Mouse (Mus musculus) ES-E14 (cell line): Measurements from ENCODE around the gene Pou2f1.

Experiments
- CHD2 ChIP-seq: IDR thresholded peaks from 2 replicates; pipeline ENCODE4 v1.6.1; 2014; ENCODE audit warnings: mild to moderate bottlenecking, low read depth, low read length, inconsistent platforms
- HCFC1 ChIP-seq: IDR thresholded peaks from 2 replicates; pipeline ENCODE4 v1.6.1; 2012; ENCODE audit warnings: low read length, inconsistent platforms, borderline replicate concordance; ENCODE audit not compliant: insufficient read depth
- MAFK ChIP-seq: IDR thresholded peaks from 2 replicates; pipeline ENCODE4 v1.6.1; 2014; ENCODE audit warnings: mild to moderate bottlenecking, low read depth, low read length, inconsistent platforms; ENCODE audit not compliant: insufficient read depth
- ZNF384 ChIP-seq: IDR thresholded peaks from 2 replicates; pipeline ENCODE4 v1.6.1; 2012; ENCODE audit warnings: low read depth, low read length, inconsistent platforms

DNA sequence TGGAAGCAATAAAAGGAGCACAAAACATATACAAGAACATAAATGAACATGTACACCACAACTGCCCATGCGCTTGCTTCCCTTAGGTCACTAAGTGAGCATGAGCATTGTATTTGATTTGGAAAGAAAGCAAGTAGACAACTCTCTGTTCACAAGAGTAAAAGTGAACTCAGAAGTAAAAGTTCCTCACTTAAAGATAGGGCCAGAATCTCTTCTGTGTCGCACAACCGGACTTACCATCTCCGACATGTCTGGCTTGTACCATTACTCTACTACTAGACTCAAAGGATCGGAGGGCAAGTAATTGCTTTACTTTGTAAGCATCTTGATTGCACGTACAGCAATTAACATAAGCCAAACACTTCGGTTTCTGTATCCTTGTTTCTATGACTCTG lies 6.8 kb downstream of the Pou2f1 start:
- no peak for TF ChIP-seq CHD2
- no peak for TF ChIP-seq ZNF384
- TF ChIP-seq HCFC1, result no peak
- no peak for TF ChIP-seq MAFK
